In genomic region chr17:29073313-29073712, GRCm38 (mm10) we compare ENCODE assay signal across 20 mouse cellular contexts. TPM values are rescaled to one million over a fixed set of nuclear protein-coding genes. Genes with fewer than 3 reads are reported as not detected.
A peak's percentile ranks its signal among the peaks of the same experiment; 100 is the strongest.
DNase-seq lines count a peak whose midpoint lies in the region; ATAC-seq and TF ChIP-seq lines count a peak whose summit lies in the region.
"Had no signal": no experiment of that assay in that cellular context is flagged by ENCODE, and none has a peak within 500 bp of the region (broad histone marks: within the 10 kb centered on the region; RNA-seq: fewer than 3 reads in every experiment).

No protein-coding gene starts in this region.

- H3K4me3 ChIP-seq in heart, embryonic 15.5 days = no peak overlapping the region
- no peak overlapping the region for H3K4me3 ChIP-seq in heart, adult 2 months
- no peak overlapping the region for H3K4me3 ChIP-seq in liver, embryonic 11.5 days (ENCODE audit: low read depth, low read length)
- no peak overlapping the region for H3K4me3 ChIP-seq in liver, embryonic 12.5 days
- peak overlapping the region in 1 of 2 experiments; percentile 15; a peak in 3 of 4 replicates for H3K4me3 ChIP-seq in ES-E14 (ENCODE audit: insufficient read depth in 1 of 2, low read depth in 1 of 2, low read length in 2 of 2, poor library complexity in 1 of 2, severe bottlenecking in 1 of 2)
- no peak overlapping the region for H3K4me3 ChIP-seq in liver, postnatal 0 days (ENCODE audit: low read depth, low read length)
- H3K4me3 ChIP-seq: liver, embryonic 15.5 days; midbrain, embryonic 13.5 days; neural tube, embryonic 13.5 days had no signal

- no peak for TF ChIP-seq POLR2A in heart, adult 2 months (IDR thresholded peaks at IDR 0.05; ENCODE audit: insufficient read depth, low read depth, low read length)

- no peaks in the 10 kb centered on the region for H3K9me3 ChIP-seq in heart, embryonic 15.5 days (replicated peaks)
- H3K9me3 ChIP-seq in liver, embryonic 11.5 days (ENCODE audit: control insufficient read depth, low read length) = no peaks in the 10 kb centered on the region
- no peaks in the 10 kb centered on the region for H3K9me3 ChIP-seq in liver, embryonic 12.5 days (replicated peaks)
- H3K9me3 ChIP-seq in ES-E14 (ENCODE audit: control insufficient read depth, insufficient read depth, low read depth, low read length) = no peaks in the 10 kb centered on the region
- H3K9me3 ChIP-seq in liver, postnatal 0 days (ENCODE audit: low read length) = no peaks in the 10 kb centered on the region
- H3K9me3 ChIP-seq: liver, embryonic 15.5 days; midbrain, embryonic 13.5 days; neural tube, embryonic 13.5 days had no signal

- intact Hi-C loops in heart, adult 2 months (cut with DNase I) = no loop called here

- H3K27me3 ChIP-seq in heart, embryonic 15.5 days = no peaks in the 10 kb centered on the region
- no peaks in the 10 kb centered on the region for H3K27me3 ChIP-seq in heart, adult 2 months (ENCODE audit: control insufficient read depth, insufficient read depth, low read length)
- peaks cover 6% of the 10 kb centered on the region for H3K27me3 ChIP-seq in liver, embryonic 11.5 days (replicated peaks; ENCODE audit: control insufficient read depth, insufficient read depth, low read length)
- H3K27me3 ChIP-seq in liver, embryonic 12.5 days (replicated peaks) = peaks cover 55% of the 10 kb centered on the region
- no peaks in the 10 kb centered on the region for H3K27me3 ChIP-seq in liver, postnatal 0 days (ENCODE audit: insufficient read depth, low read length)
- H3K27me3 ChIP-seq: midbrain, embryonic 13.5 days; neural tube, embryonic 13.5 days; Patski had no signal

- H3K4me2 ChIP-seq in heart, embryonic 15.5 days = peak overlapping the region; percentile 42
- H3K4me2 ChIP-seq in liver, embryonic 11.5 days = no peak overlapping the region
- H3K4me2 ChIP-seq in liver, embryonic 12.5 days = no peak overlapping the region
- H3K4me2 ChIP-seq in liver, postnatal 0 days (ENCODE audit: low read depth, low read length) = peak overlapping the region; percentile 42
- H3K4me2 ChIP-seq: liver, embryonic 15.5 days; midbrain, embryonic 13.5 days; neural tube, embryonic 13.5 days had no signal

- H3K36me3 ChIP-seq in heart, embryonic 15.5 days = no peaks in the 10 kb centered on the region
- H3K36me3 ChIP-seq in heart, adult 2 months (ENCODE audit: control insufficient read depth, insufficient read depth, low read length) = no peaks in the 10 kb centered on the region
- no peaks in the 10 kb centered on the region for H3K36me3 ChIP-seq in liver, embryonic 11.5 days (ENCODE audit: control insufficient read depth, insufficient read depth, low read length)
- H3K36me3 ChIP-seq in liver, embryonic 12.5 days = no peaks in the 10 kb centered on the region
- H3K36me3 ChIP-seq in ES-E14 (ENCODE audit: control insufficient read depth, insufficient read depth, low read length, poor library complexity, severe bottlenecking) = no peaks in the 10 kb centered on the region
- no peaks in the 10 kb centered on the region for H3K36me3 ChIP-seq in liver, postnatal 0 days (replicated peaks; ENCODE audit: insufficient read depth, low read length)
- H3K36me3 ChIP-seq: liver, embryonic 15.5 days; midbrain, embryonic 13.5 days; neural tube, embryonic 13.5 days had no signal

- no peak for TF ChIP-seq CTCF in heart, adult 2 months (IDR thresholded peaks at IDR 0.05)
- TF ChIP-seq CTCF in liver, postnatal 0 days (IDR thresholded peaks at IDR 0.05; ENCODE audit: low read depth) = no peak

- peaks cover 39% of the 10 kb centered on the region for H3K4me1 ChIP-seq in heart, embryonic 15.5 days (replicated peaks)
- peaks cover 4% of the 10 kb centered on the region for H3K4me1 ChIP-seq in heart, adult 2 months (ENCODE audit: control insufficient read depth, insufficient read depth, low read length)
- H3K4me1 ChIP-seq in liver, embryonic 11.5 days (replicated peaks; ENCODE audit: control insufficient read depth, insufficient read depth, low read length) = peaks cover 8% of the 10 kb centered on the region
- 0 out of 2 replicates have a peak, but pooled peaks cover 3% of the 10 kb centered on the region for H3K4me1 ChIP-seq in liver, embryonic 12.5 days
- peaks cover 32 to 42% of the 10 kb centered on the region in 2 experiments for H3K4me1 ChIP-seq in ES-E14 (ENCODE audit: control insufficient read depth in 2 of 2, insufficient read depth in 2 of 2, low read length in 2 of 2, poor library complexity in 1 of 2)
- H3K4me1 ChIP-seq in liver, postnatal 0 days (ENCODE audit: insufficient read depth) = peaks cover 19% of the 10 kb centered on the region

- no peaks in the 10 kb centered on the region for H3K79me2 ChIP-seq in heart, adult 2 months (replicated peaks; ENCODE audit: control insufficient read depth, insufficient read depth, low read length)

- in situ Hi-C loops in ES-E14 (cut with MboI; ENCODE audit: low sequenced_read_pairs in 2 of 2, unreplicated experiment in 2 of 2) = no loop called here

- no peak overlapping the region; the same call in 1 of the 2 replicates for H3K9ac ChIP-seq in heart, embryonic 15.5 days
- H3K9ac ChIP-seq in heart, adult 2 months (ENCODE audit: low read depth, low read length) = no peak overlapping the region
- H3K9ac ChIP-seq in liver, embryonic 11.5 days (ENCODE audit: low read depth, low read length) = no peak overlapping the region
- no peak overlapping the region for H3K9ac ChIP-seq in liver, embryonic 12.5 days
- H3K9ac ChIP-seq in ES-E14 (ENCODE audit: insufficient read depth, low read depth, low read length, poor library complexity, severe bottlenecking) = no peak overlapping the region
- no peak overlapping the region for H3K9ac ChIP-seq in liver, postnatal 0 days (replicated peaks)
- H3K9ac ChIP-seq: liver, embryonic 15.5 days; midbrain, embryonic 13.5 days; neural tube, embryonic 13.5 days had no signal

- ATAC-seq in heart, embryonic 15.5 days (replicated peaks; ENCODE audit: insufficient number of reproducible peaks, insufficient read depth, low FRiP score, low read depth) = no peak
- ATAC-seq in liver, embryonic 11.5 days (replicated peaks; ENCODE audit: low FRiP score) = no peak
- no peak for ATAC-seq in liver, embryonic 12.5 days
- ATAC-seq in liver, postnatal 0 days = peak; percentile 71
- ATAC-seq: CD4-positive, CD25-positive, alpha-beta regulatory T cell, adult 4 months; midbrain, embryonic 13.5 days; Patski had no signal

- 45% methylated on average over 5 of the region's 5 CpGs for WGBS in heart, embryonic 15.5 days
- WGBS in heart, adult 2 months = 30% methylated on average over 5 of the region's 5 CpGs
- WGBS in liver, embryonic 11.5 days = 57% methylated on average over 5 of the region's 5 CpGs
- WGBS in liver, embryonic 12.5 days (ENCODE audit: insufficient replicate concordance) = 43% methylated on average over 5 of the region's 5 CpGs
- 34% methylated on average over 5 of the region's 5 CpGs for WGBS in liver, postnatal 0 days (ENCODE audit: insufficient replicate concordance)

- H3K27ac ChIP-seq in heart, embryonic 15.5 days = peak overlapping the region; percentile 57
- no peak overlapping the region for H3K27ac ChIP-seq in heart, adult 2 months
- H3K27ac ChIP-seq in liver, embryonic 11.5 days (ENCODE audit: low read depth, low read length) = 0 out of 2 replicates have a peak overlapping the region, but pooled peaks have one; percentile 8
- no peak overlapping the region for H3K27ac ChIP-seq in liver, embryonic 12.5 days
- H3K27ac ChIP-seq in ES-E14 (ENCODE audit: insufficient read depth, low read depth, low read length, poor library complexity, severe bottlenecking) = peak overlapping the region; percentile 33; the same call in 1 of the 2 replicates
- peak overlapping the region; percentile 66; the same call in 1 of the 2 replicates for H3K27ac ChIP-seq in liver, postnatal 0 days (ENCODE audit: low read depth)
- H3K27ac ChIP-seq: liver, embryonic 15.5 days; midbrain, embryonic 13.5 days; neural tube, embryonic 13.5 days had no signal

- no peak for DNase-seq in heart, adult 2 months
- no peak for DNase-seq in liver, embryonic 11.5 days (ENCODE audit: low spot score)
- no peak for DNase-seq in ES-E14 (ENCODE audit: low read depth, low spot score)
- no peak for DNase-seq in liver, postnatal 0 days
- DNase-seq in cerebellum, adult 11 months = no peak
- DNase-seq: adrenal gland, postnatal 36 days; cerebellum, postnatal 25 days; gastrocnemius, postnatal 10 days; kidney, adult 18-20 months; kidney, postnatal 14 days; layer of hippocampus, adult 9-11 months; thymus, postnatal 14 days had no signal

- no peak for TF ChIP-seq EP300 in heart, adult 2 months (IDR thresholded peaks at IDR 0.05; ENCODE audit: insufficient read depth, low read depth, low read length)
- TF ChIP-seq EP300 in liver, postnatal 0 days (IDR thresholded peaks at IDR 0.05; ENCODE audit: low read depth) = no peak

TF ChIP-seq in ES-E14, 5 proteins besides CTCF, POLR2A, EP300 and RAD21 (continues in another document):
- no peak for TF ChIP-seq ZC3H11A (IDR thresholded peaks at IDR 0.05; ENCODE audit: borderline replicate concordance, low read depth, low read length)

RNA-seq across cellular contexts. Expression of gene Cdkn1a, which starts 17.5 kb away (rescaled TPM):
- 53.3 and 64.4 TPM in 2 replicates for polyA plus RNA-seq in heart, embryonic 15.5 days (2015; fragmentation: Nextera tagmentation; extraction: Ambion mirVana)
- 100 to 1,000 TPM in 1 of 2 experiments, 10 to 100 TPM in 1; 56.4 to 156 TPM for total RNA-seq in heart, adult 2 months (2021)
- 30.4 and 37.3 TPM in 2 replicates for polyA plus RNA-seq in heart, adult 2 months (2012; rRNA removed)
- 12.2 and 13.8 TPM in 2 replicates for polyA plus RNA-seq in liver, embryonic 11.5 days (2014; fragmentation: Nextera tagmentation; extraction: Ambion mirVana)
- polyA plus RNA-seq in liver, embryonic 12.5 days (2016; fragmentation: Nextera tagmentation; extraction: Ambion mirVana) = 8.3 and 9.6 TPM in 2 replicates
- 17.8 and 32.3 TPM in 2 replicates for total RNA-seq in ES-E14 (2012; rRNA removed)
- polyA plus RNA-seq in liver, postnatal 0 days (2015; fragmentation: Nextera tagmentation; extraction: Ambion mirVana) = 42.4 and 58.1 TPM in 2 replicates

RNA-seq across cellular contexts. Expression of gene Rab44, which starts 40.6 kb away (rescaled TPM):
- 0.66 and 3.1 TPM in 2 replicates for polyA plus RNA-seq in heart, embryonic 15.5 days (2015; fragmentation: Nextera tagmentation; extraction: Ambion mirVana)
- under 1 TPM in 1 of 2 experiments, not detected in 1; 0.70 TPM for total RNA-seq in heart, adult 2 months (2021)
- polyA plus RNA-seq in heart, adult 2 months (2012; rRNA removed) = 0.23 and 0.38 TPM in 2 replicates
- polyA plus RNA-seq in liver, embryonic 11.5 days (2014; fragmentation: Nextera tagmentation; extraction: Ambion mirVana) = 4.4 TPM in 2 replicates
- 5.0 and 5.4 TPM in 2 replicates for polyA plus RNA-seq in liver, embryonic 12.5 days (2016; fragmentation: Nextera tagmentation; extraction: Ambion mirVana)
- total RNA-seq in ES-E14 (2012; rRNA removed) = 0.31 and 0.85 TPM in 2 replicates
- 5.4 and 6.3 TPM in 2 replicates for polyA plus RNA-seq in liver, postnatal 0 days (2015; fragmentation: Nextera tagmentation; extraction: Ambion mirVana)
- polyA plus RNA-seq: CD4-positive, CD25-positive, alpha-beta regulatory T cell, adult 4 months; hindbrain, embryonic 11.5 days; midbrain, embryonic 13.5 days had no signal

RNA-seq across cellular contexts. Expression of gene Srsf3, which starts 40.9 kb away (rescaled TPM):
- 318 and 332 TPM in 2 replicates for polyA plus RNA-seq in heart, embryonic 15.5 days (2015; fragmentation: Nextera tagmentation; extraction: Ambion mirVana)
- total RNA-seq in heart, adult 2 months (2021) = 10 to 100 TPM; 64.5 to 84.9 TPM
- polyA plus RNA-seq in heart, adult 2 months (2012; rRNA removed) = 84.5 and 104 TPM in 2 replicates
- 532 and 579 TPM in 2 replicates for polyA plus RNA-seq in liver, embryonic 11.5 days (2014; fragmentation: Nextera tagmentation; extraction: Ambion mirVana)
- 372 and 377 TPM in 2 replicates for polyA plus RNA-seq in liver, embryonic 12.5 days (2016; fragmentation: Nextera tagmentation; extraction: Ambion mirVana)
- 317 and 391 TPM in 2 replicates for total RNA-seq in ES-E14 (2012; rRNA removed)
- polyA plus RNA-seq in liver, postnatal 0 days (2015; fragmentation: Nextera tagmentation; extraction: Ambion mirVana) = 163 and 166 TPM in 2 replicates

Comparison
In these comparisons a context has a peak if more than half of its experiments do, and no peak if none do; other contexts are left out.
1. H3K27ac ChIP-seq: peak in heart, embryonic 15.5 days (single experiment), liver, embryonic 11.5 days (single experiment), ES-E14 (single experiment) and liver, postnatal 0 days (single experiment); none in heart, adult 2 months (single experiment) and liver, embryonic 12.5 days (single experiment).
2. H3K4me2 ChIP-seq: peak in heart, embryonic 15.5 days (single experiment) and liver, postnatal 0 days (single experiment); none in liver, embryonic 11.5 days (single experiment) and liver, embryonic 12.5 days (single experiment).